Mouse (Mus musculus) kidney, postnatal 14 days (tissue): ENCODE results near the gene Phf7.
A peak's percentile ranks its signal among the peaks of the same experiment; 100 is the strongest.

Experiments used
- DNase-seq: peaks from one replicate; pipeline ENCODE4 v3.0.0; 2022; ENCODE audit warnings: mixed read lengths

The Phf7 gene

DNA sequence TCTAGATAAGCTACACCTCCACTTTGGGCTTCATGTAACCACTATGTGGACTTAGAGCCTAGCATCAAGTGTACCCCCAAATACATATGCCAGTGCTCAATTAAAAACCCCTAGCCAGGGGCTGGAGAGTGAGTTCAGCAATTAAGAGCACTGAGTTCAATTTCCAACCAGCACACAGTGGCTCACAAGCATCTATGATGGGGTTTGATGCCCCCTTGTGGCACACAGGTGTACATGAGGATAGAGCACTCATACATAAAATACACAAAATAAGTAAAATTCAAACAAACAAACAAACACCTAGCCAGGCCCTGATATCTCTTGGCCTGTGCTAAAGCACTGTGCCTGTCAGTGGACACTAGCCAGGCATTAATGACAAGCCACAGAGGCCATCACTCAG, 55.1 kb downstream of the Phf7 start:
- DNase-seq: no peak

DNA sequence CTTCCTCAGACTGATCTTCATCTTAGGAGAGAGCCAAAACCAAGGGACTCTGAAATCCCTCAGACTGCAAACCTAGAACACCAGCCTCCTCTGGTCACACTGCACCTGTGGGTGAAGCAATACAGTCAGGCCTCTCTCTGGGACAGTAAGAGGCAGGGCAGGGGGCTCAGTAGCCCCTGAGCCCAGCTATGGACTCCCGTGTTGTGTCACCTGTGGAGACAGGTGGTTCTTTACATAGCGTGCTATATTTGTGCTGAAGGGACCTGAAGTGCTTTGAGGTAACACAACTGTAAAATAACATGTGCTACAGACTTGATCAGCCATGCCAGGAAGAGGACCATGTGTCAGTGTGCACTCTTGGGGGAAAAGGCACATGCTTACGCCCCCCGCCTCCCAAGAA, 55.6 kb downstream of the Phf7 start:
- DNase-seq: no peak

DNA sequence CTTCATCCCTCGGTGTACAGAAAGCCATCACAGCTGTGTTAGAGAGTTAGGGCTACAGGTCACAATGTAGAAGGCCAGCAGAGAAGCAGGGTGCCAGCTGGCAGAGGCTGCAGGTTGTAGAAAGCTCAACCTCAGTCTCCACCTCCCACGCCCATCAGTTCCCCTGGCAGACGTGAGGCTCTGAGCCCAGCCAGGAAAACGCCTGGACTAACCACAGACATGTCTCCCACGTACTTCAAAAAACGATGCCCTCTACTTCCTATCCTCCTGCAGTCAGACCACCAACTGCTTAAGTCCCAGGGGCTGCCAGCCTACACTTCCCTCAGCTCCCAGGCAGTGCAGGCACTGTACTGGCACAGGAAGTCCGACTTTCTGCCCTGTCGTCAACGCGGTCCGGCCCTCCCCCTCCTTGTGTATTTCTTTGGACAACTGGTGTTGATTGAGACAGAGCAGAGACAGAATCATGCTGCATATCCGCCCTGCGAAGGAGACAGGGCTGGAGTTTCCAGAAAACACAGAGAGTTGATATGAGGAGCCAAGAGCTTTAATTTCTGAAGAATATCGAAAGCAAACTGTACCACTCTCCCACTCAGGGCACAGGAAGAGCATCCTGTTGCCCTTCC, 56.1 kb downstream of the Phf7 start:
- peak; percentile 63 for DNase-seq

DNA sequence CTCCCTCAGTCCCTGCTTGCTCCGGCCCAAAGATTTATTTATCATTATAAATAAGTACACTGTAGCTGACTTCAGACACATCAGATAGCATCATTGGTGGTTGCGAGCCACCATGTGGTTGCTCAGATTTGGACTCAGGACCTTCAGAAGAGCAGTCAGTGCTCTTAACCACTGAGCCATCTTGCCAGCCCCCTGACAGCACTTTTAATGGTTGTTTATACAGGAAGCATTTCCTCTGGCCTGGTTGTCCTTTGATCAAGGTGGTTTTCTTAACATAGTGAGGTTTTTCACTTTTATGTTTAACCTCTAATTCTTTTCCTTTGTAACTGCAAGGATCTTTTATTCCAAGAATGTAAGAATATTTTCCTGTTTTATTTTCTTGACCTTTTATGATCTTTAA, 56.7 kb downstream of the Phf7 start:
- DNase-seq: no peak

DNA sequence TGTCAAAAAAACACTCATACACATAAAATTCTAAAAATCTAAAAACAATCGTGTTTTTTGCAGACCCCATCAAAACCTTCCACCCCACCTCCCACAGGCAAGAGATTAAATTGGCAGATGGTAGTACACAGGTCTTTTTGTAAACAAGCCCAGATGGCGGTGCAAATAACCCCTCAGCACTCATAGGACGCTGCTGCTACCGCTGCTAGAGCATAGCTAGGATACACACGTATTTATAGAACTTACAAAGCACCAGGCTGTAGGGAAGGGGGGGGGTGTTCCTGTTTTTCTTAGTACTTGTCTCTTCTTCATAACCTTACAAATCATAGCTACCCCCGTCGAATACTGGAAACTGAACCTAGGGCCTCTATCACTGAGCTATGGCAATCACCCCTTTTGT, 57.3 kb downstream of the Phf7 start:
- no peak for DNase-seq

DNA sequence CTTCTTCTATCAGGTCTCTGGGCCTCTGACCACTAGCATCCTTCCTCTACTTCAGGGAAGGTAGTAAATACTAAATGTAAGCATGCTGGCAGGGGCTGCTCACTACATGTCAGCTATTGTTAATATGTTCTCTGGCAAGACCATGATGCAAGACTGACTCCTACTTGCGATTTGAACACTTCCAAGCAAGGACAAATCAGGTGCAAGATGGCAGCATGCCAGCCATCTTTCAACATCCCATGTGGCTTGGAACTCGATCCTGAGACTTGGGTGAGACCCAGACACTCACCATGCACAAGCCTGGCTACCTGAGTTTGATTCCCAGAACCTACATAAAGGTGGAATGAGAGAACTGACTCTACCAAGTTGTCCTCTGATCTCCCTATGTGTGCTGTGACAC, 59.2 kb downstream of the Phf7 start:
- DNase-seq: no peak

DNA sequence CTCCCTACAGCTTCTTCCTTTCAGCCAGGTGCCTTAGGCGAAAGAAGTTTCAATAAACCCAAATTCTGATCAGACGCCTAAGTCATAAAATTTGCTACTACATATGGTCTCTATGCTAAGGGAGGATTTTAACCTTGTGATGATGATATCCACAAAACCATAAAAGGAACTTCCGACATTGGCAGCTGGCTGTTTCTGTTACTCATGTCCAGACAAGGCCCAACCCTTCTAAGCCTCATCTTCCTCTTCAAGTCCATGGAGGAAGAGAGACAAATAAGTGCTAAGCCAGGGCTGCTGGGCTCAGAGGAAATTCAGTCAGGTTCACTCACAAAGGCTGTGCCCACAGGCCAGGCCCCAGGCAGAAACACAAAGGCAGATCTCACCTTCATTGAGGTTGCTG, 61.8 kb downstream of the Phf7 start:
- no peak for DNase-seq

DNA sequence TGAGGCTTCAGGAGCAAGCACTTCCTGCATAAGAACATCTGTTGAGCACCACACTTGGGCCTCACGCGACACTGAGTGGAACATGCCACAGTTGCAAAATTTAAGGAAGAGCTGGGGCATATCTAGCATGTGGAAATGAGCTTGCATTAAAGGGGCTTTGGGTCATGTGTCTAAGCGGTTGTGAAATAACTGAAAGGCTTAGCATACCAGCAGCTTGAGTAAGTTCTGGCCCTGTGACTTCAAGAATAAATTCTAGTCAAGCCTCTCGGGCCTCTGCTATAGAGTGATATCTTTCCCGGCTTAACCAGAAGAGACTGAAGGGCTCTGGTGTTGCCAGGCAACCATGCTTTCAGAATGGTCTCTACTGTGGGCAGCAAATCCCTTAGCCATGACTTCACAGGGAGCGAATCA, 62.3 kb downstream of the Phf7 start:
- DNase-seq: no peak
